8 mouse cellular contexts compared by ENCODE assay signal in genomic region chr10:39959761-39960440, GRCm38 (mm10). TPM values are rescaled to one million over a fixed set of nuclear protein-coding genes. Genes with fewer than 3 reads are reported as not detected.
DNase-seq lines count a peak whose midpoint lies in the region; ATAC-seq and TF ChIP-seq lines count a peak whose summit lies in the region.

TSS of gene Mfsd4b3 (minus strand) at chr10:39960153.

- H3K27me3 ChIP-seq in megakaryocyte, embryonic 14.5 days (replicated peaks), result no peaks in the 10 kb centered on the region

- no peaks in the 10 kb centered on the region for H3K9me3 ChIP-seq in megakaryocyte, embryonic 14.5 days

- no peak for TF ChIP-seq POLR2A in cortical plate, adult 2 months (IDR thresholded peaks at IDR 0.05; ENCODE audit: extremely low read depth, insufficient read depth, low read length)

- no peaks in the 10 kb centered on the region for H3K36me3 ChIP-seq in megakaryocyte, embryonic 14.5 days (replicated peaks; ENCODE audit: low read length)

- peak; percentile 100 for ATAC-seq in activated CD4-positive, CD25-positive, alpha-beta regulatory T cell, adult 4 months

- peak; percentile 68 for TF ChIP-seq CTCF in cortical plate, adult 2 months (IDR thresholded peaks at IDR 0.05; ENCODE audit: extremely low read depth, insufficient read depth, low read length)

- peak; percentile 97 to 98 for DNase-seq in gastrocnemius, adult 8-10 months (ENCODE audit: low spot score in 2 of 2)
- DNase-seq in hindlimb bud, embryonic 11.5 days (ENCODE audit: extremely low spot score, low read depth, low spot score), result peak; percentile 82
- peak; percentile 80 to 88 for DNase-seq in left cerebral cortex, adult 8-10 months (ENCODE audit: low spot score in 2 of 2)
- DNase-seq in right cerebral cortex, postnatal 10 days (ENCODE audit: low spot score in 2 of 2), result peak; percentile 94 to 96
- DNase-seq in urinary bladder, postnatal 25 days (ENCODE audit: low spot score), result peak; percentile 89

- H3K27ac ChIP-seq in cortical plate, adult 2 months (ENCODE audit: insufficient read depth, low read length), result no peak within 1 kb of the TSS

- H3K4me3 ChIP-seq in cortical plate, adult 2 months (ENCODE audit: insufficient read depth, low read length), result peak within 1 kb of the TSS; percentile 46
- H3K4me3 ChIP-seq in megakaryocyte, embryonic 14.5 days (replicated peaks), result peak within 1 kb of the TSS; percentile 95

- H3K4me1 ChIP-seq in cortical plate, adult 2 months (ENCODE audit: control insufficient read depth, insufficient read depth, low read length), result no peaks in the 10 kb centered on the region
- peaks cover 37% of the 10 kb centered on the region for H3K4me1 ChIP-seq in megakaryocyte, embryonic 14.5 days

RNA-seq across cellular contexts. Expression of gene Mfsd4b3, which starts in this region (rescaled TPM):
- polyA plus RNA-seq in activated CD4-positive, CD25-positive, alpha-beta regulatory T cell, adult 4 months (2017; shearing (Covaris generic)), result not detected
- not detected in 2 replicates for polyA plus RNA-seq in cortical plate, adult 2 months (2012; rRNA removed)
- 1 to 10 TPM; 2.7 to 4.1 (median 3.2) TPM for total RNA-seq in gastrocnemius, adult 8-10 months (2022)
- total RNA-seq in left cerebral cortex, adult 8-10 months (2022), result under 1 TPM in 2 of 4 experiments, not detected in 2; 0.21 to 0.46 TPM
- not detected in 2 replicates for polyA plus RNA-seq in megakaryocyte, embryonic 14.5 days (2012; ENCODE audit: insufficient read depth, low replicate concordance)

Comparison
In these comparisons a context has a peak if more than half of its experiments do, and no peak if none do; other contexts are left out.
1. Peak in ATAC-seq in activated CD4-positive, CD25-positive, alpha-beta regulatory T cell, adult 4 months; RNA of the gene not detected or under 1 TPM.
2. Peak in DNase-seq in left cerebral cortex, adult 8-10 months; RNA of the gene not detected or under 1 TPM.